Mouse (Mus musculus): ENCODE measurements around the gene Kel.

The Kel gene

GRCm38 (mm10) chr6:41646220-41646619 is 57.9 kb downstream of the Kel start:
- no peak for DNase-seq (ENCODE audit: low spot score)

GRCm38 (mm10) chr6:41643227-41643626 is 60.9 kb downstream of the Kel start:
- no peak for DNase-seq (ENCODE audit: low spot score)

- DNase-seq (ENCODE audit: low spot score), result no peak
These were observed 61.4 kb downstream of the Kel start for GRCm38 (mm10) chr6:41642765-41643164.

GRCm38 (mm10) chr6:41641173-41641866 is 62.8 kb downstream of the Kel start:
- DNase-seq (ENCODE audit: low spot score), result no peak

GRCm38 (mm10) chr6:41640449-41640848 is 63.7 kb downstream of the Kel start:
- no peak for DNase-seq (ENCODE audit: low spot score)

GRCm38 (mm10) chr6:41637927-41638506 is 66.1 kb downstream of the Kel start:
- no peak for DNase-seq (ENCODE audit: low spot score)

- no peak for DNase-seq (ENCODE audit: low spot score)
These were observed 66.7 kb downstream of the Kel start for GRCm38 (mm10) chr6:41637393-41637792.

All from adipocyte (in vitro differentiated cells).